Mouse (Mus musculus): Measurements from ENCODE around the gene Jmjd1c.

DNA sequence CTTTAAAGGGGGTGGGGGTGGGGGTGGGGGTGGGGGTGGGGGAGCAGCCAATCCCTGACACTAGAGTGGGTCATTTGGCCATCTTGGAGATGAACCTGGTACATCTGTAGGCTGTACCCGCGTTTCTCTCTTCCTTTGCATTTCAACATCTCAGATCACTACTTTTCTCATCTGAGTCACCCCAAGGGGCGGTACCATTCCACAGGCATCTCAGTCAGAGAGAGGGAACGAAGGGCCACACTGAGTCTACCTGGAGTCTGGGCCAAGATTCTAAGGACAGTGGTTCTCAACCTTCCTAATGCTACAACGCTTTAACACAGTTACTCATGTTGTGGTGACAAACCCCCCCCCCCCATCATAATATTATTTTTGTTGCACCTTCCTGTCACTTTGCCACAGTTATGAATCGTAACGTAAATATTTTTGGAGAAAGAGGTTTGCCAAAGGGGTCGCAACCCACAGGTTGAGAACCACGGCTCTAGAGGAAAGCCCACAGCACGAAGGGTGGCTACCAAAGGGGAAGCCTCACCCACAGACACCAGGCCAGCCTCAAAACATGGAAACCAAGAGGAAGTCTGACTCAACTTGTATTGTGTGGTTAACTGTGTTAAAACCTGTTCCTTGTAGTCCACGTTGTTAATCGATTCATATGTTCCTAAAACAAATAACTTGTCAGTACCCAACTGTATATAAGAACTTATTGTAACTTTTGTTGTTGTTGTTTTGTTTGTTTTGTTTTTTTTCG is 46.9 kb upstream of the Jmjd1c start:
- no peak for TF ChIP-seq CTCF (IDR thresholded peaks at IDR 0.05; ENCODE audit: borderline replicate concordance, insufficient read depth, low read depth, low read length)
- no peak for TF ChIP-seq POLR2A (IDR thresholded peaks at IDR 0.05; ENCODE audit: borderline replicate concordance, insufficient read depth, low read length)

Measured in cerebellum, adult 2 months (tissue).